Mouse (Mus musculus) splenic B cell, adult 2 months (primary cell): ENCODE data around the gene Zfp652.

Experiments used
- DNase-seq: peaks from one replicate; pipeline ENCODE4 v3.0.0-alpha.2; 2011; ENCODE audit warnings: low read depth, low spot score
- H3K27me3 ChIP-seq: 2 replicates; pipeline ENCODE4 v1.6.1; 2012; ENCODE audit warnings: mild to moderate bottlenecking, low read length, moderate library complexity, mixed read lengths; ENCODE audit not compliant: control insufficient read depth, poor library complexity, insufficient read depth, severe bottlenecking
- H3K36me3 ChIP-seq: 2 replicates; pipeline ENCODE4 v1.6.1; 2012; ENCODE audit warnings: mild to moderate bottlenecking, low read length, moderate library complexity, mixed read lengths; ENCODE audit not compliant: control insufficient read depth, poor library complexity, insufficient read depth, severe bottlenecking

Gene Zfp652

DNA sequence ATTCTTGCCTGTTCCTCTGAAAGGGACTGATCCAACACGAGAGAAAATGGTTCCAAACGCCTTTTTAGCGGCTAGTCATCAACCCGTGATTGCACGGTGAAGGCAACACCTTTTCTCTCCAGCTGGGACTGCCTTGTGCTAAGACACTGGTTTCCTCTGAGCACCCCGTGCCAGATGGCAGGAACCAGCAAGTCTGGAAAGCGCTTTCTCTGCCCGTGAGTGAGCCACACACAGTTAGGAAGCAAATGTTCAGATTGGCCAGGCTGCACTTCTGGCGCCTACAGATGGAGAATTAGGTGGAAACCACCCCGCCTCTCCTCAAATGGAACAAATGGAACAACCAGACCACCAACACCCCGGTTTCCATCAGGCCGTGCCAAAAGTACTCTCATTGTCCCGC lies 79.3 kb downstream of the Zfp652 start:
- Histone ChIP-seq H3K27me3 (no peaks in the 10 kb centered on the region), H3K36me3 (no peaks in the 10 kb centered on the region)
- DNase-seq: no peak

DNA sequence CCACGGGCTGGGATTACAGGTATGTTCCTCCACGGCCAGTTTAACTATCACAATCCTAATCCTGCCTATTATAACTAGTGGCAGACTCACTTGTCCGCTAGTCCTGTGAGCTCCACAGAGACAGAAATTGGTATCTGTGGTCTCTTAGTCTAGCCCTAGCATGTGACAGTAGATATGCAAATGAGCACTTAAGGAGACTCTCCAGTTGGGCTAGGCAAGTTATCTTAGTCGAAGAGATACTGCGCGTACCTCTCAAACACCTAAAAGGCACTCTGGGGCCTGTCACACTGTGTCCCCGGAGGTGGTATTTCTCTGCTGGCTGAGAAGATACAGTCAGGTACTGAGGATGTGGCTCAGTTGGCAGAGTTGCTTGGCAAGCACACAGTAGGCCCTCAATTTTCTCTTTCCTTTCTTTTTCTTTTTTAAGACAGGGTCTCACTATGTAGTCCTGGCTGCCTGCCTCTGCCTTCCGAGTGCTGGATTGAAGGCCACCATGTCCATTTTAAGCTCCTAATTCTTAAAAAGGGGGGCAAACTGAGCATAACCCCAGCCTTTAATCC lies 80.6 kb downstream of the Zfp652 start:
- no peaks in the 10 kb centered on the region for H3K27me3 ChIP-seq
- H3K36me3 ChIP-seq: no peaks in the 10 kb centered on the region
- no peak for DNase-seq

DNA sequence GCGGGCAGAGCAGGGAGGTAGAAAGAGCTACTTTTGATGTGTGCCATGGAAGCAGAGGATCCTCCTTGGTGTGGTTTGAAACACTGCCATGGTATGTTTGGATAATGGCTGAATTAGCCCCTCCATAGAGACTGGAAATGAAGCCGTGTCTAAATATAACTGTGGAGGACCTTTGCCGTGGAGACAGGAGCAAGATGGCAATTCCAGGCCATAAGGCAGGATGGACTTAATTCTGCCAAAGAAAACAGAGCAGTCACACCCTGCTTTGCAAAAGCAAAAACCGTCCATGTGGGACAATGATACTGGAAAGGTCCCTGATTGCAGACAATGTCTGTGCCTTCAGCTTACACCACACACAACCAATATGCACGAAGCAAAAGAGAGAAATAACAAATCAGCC lies 81.7 kb downstream of the Zfp652 start:
- no peak for DNase-seq
- no peaks in the 10 kb centered on the region for H3K27me3 ChIP-seq
- H3K36me3 ChIP-seq: no peaks in the 10 kb centered on the region

- H3K36me3 ChIP-seq: no peaks in the 10 kb centered on the region
- no peak for DNase-seq
- no peaks in the 10 kb centered on the region for H3K27me3 ChIP-seq
These were observed 83.1 kb downstream of the Zfp652 start for GRCm38 (mm10) chr11:95795582-95795981.

DNA sequence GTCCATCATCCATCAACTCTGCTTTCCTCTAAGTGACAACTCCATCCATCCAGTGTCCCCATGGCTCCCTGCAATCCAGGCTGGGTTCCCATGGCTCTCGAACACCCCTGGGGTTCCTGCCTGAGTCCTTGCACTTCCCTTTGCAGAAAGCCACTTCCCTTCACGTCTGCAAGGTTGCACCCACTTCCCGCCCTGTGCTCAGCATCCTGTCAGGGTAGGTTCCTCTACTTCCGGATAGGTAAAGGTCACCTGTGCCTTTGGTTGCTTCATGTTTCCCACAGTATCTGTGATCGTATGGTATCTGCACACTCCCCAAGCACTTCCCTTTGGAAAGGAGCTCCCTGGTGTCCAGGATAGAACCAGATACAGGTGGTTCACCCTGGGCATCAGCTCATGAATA lies 92.5 kb downstream of the Zfp652 start:
- DNase-seq: peak; percentile 28
- H3K27me3 ChIP-seq: no peaks in the 10 kb centered on the region
- H3K36me3 ChIP-seq: no peaks in the 10 kb centered on the region

- no peaks in the 10 kb centered on the region for H3K36me3 ChIP-seq
- no peak for DNase-seq
- no peaks in the 10 kb centered on the region for H3K27me3 ChIP-seq
These were observed 93.1 kb downstream of the Zfp652 start for GRCm38 (mm10) chr11:95805527-95805926.

DNA sequence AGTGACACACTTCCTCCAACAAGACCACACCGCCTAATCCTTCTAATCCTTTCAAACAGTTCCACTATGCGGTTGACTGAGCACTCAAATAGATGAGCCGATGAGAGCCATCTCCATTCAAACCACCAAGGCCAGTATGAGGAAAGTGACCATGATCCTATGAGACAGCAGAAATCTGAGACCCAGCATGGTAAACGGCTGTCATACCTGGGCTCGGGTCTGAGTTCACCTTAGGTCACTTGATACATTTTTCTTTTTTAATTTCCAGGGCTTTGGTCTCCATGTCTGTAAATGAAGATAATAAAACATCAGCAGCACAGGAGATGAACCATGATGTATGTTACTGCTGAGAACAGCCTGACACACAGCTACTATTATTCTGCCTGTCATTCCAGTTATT lies 95.4 kb downstream of the Zfp652 start:
- H3K27me3 ChIP-seq: no peaks in the 10 kb centered on the region
- DNase-seq: no peak
- no peaks in the 10 kb centered on the region for H3K36me3 ChIP-seq

DNA sequence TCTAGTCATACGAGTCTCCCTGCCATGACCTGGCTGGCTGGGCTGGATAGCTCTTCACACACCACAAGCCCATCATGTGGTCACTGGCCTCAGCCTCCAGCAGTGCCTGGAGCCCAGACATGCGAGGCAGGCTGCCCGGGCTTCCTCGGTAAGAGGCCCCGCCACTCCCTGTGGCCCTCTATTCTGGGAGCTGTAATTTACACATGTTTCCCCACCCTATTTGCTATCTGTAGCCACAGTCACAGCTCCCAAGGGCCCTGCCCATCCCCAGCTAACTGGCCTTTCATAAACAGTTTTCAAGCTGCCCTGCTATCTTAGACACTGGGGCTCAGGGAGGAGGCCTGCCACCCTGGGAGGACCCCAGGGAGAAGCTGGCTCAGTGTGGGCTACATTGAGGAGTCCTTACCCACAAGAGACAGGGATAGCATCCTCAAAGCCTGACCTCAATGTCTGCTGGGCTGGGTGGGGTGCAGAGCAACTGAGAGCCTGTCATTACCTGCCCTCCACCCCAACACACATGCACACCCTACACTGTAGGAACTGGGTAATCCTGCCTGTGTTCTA lies 96.1 kb downstream of the Zfp652 start:
- H3K27me3 ChIP-seq: no peaks in the 10 kb centered on the region
- DNase-seq: no peak
- no peaks in the 10 kb centered on the region for H3K36me3 ChIP-seq

- Histone ChIP-seq H3K27me3 (no peaks in the 10 kb centered on the region), H3K36me3 (no peaks in the 10 kb centered on the region)
- no peak for DNase-seq
These were observed 97.1 kb downstream of the Zfp652 start for GRCm38 (mm10) chr11:95809603-95810002.

GRCm38 (mm10) chr11:95810828-95811227 lies 98.4 kb downstream of the Zfp652 start:
- Histone ChIP-seq H3K36me3 (no peaks in the 10 kb centered on the region), H3K27me3 (no peaks in the 10 kb centered on the region)
- DNase-seq: no peak

- H3K36me3 ChIP-seq: no peaks in the 10 kb centered on the region
- no peaks in the 10 kb centered on the region for H3K27me3 ChIP-seq
- DNase-seq: no peak
These were observed 99.3 kb downstream of the Zfp652 start for GRCm38 (mm10) chr11:95811741-95812140.

DNA sequence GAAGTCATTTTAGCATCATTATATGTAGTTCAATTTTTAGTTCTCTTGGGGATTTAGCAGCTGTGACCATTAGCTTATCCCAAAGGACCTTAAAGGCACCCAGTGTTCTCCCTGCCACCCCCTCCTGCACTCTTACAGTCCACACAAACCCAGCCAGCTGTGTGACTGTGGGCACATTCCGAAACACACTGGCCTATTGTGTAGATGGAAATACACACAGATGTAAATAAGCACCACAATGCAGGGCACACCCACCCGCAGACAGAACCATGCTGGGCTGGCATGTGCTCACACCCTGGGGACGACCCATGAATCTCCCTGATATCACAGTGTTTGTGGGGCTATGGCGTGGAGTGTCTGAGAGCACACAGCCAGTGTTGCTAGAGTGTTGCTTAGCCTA lies 99.8 kb downstream of the Zfp652 start:
- Histone ChIP-seq H3K27me3 (no peaks in the 10 kb centered on the region), H3K36me3 (no peaks in the 10 kb centered on the region)
- no peak for DNase-seq

DNA sequence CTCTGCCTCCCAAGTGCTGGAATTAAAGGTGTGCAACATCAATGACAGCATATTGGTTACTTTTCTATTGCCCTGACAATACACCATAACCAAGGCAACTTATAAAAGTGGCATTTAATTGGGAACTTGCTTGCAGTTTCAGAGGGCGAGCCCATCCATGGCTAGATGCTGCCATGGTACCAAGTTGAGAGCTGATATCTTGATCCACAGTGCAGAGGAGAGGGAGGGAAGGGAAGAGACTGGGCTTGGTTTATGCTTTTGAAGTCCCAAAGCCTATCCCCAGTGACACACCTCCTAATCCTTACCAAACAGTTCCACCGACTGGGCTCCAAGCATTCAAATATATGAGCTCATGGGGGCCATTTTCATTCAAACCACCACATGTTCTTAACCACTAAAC lies 101.6 kb downstream of the Zfp652 start:
- Histone ChIP-seq H3K27me3 (no peaks in the 10 kb centered on the region), H3K36me3 (no peaks in the 10 kb centered on the region)
- no peak for DNase-seq

DNA sequence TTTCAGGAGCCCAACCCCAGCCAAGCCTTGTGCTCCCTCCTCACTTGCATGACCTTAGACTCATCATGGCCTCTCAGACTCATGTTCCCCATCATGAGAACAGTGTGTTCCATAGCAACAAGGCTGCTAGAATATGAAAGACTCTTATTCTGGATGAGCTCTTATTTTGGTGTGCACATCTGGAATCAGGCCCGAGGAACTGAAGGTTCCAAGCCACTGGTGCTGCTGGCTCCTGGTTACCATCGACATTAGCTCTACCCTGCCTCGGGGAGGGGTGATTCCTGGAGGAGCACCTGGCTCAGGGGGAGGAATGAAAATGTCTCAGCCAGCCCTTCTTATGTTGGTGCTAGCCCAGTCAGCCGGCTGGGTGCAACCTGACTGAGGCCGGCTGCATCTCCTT lies 102.4 kb downstream of the Zfp652 start:
- DNase-seq: no peak
- Histone ChIP-seq H3K36me3 (no peaks in the 10 kb centered on the region), H3K27me3 (no peaks in the 10 kb centered on the region)

GRCm38 (mm10) chr11:95815412-95815811 lies 102.9 kb downstream of the Zfp652 start:
- DNase-seq: no peak
- H3K36me3 ChIP-seq: no peaks in the 10 kb centered on the region
- no peaks in the 10 kb centered on the region for H3K27me3 ChIP-seq

DNA sequence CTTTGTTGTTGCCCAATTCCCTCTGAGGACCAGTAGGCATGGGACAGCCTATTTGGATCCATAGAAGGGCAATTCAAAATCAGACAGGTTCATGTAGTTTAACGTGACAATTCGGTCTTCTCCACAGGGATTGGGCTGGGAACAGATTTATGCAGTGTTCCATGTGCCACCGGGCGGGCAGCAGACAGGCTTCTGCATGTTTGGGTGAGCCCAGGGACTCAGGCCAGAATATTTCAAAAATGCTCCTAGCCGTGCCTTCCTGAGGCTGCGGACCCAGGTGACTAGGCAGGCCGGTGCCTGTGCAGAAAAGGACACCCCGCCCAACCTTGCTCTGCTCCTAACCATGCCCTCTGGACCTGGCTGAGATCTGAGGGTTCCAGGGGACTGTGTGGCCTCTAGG lies 106.7 kb downstream of the Zfp652 start:
- DNase-seq: no peak
- Histone ChIP-seq H3K27me3 (no peaks in the 10 kb centered on the region), H3K36me3 (no peaks in the 10 kb centered on the region)
